Mouse (Mus musculus): ENCODE data around the gene Fbxw8.

GRCm38 (mm10) chr5:118156976-118157375 is 1.7 kb upstream of the Fbxw8 start:
- TF ChIP-seq CTCF (IDR thresholded peaks at IDR 0.05; ENCODE audit: low read depth) (no peak), EP300 (IDR thresholded peaks at IDR 0.05; ENCODE audit: low read depth) (no peak)

Measured in liver, embryonic 14.5 days (tissue).